Mouse (Mus musculus) stomach, postnatal 0 days (tissue): ENCODE measurements around the gene Tbl1x. TPM values are rescaled to one million over a fixed set of nuclear protein-coding genes. Genes with fewer than 3 reads are reported as not detected.
"Not testable (repeated sequence)": the region's sequence is repeated elsewhere in the genome, so short reads cannot be mapped to it uniquely, and the experiment has no call there.

Experiments
- ATAC-seq: fragments of 200-750 bp; cut with Nextera tagmentation; 2 replicates; pipeline ENCODE4 v1.8.0; 2017; ENCODE audit not compliant: low FRiP score, low TSS enrichment
- DNase-seq: peaks from one replicate; pipeline ENCODE4 v3.0.0-alpha.2; 2016; ENCODE audit warnings: low spot score
- H3K27ac ChIP-seq: fragments of 300-500 bp; sonication (generic); replicated peaks from 2 replicates; pipeline ENCODE4 v1.5.1; 2014; ENCODE audit warnings: mild to moderate bottlenecking, control low read depth
- H3K27me3 ChIP-seq: fragments of 300-500 bp; sonication (generic); 2 replicates; pipeline ENCODE4 v1.6.1; 2014; ENCODE audit warnings: low read length; ENCODE audit not compliant: control insufficient read depth, insufficient read depth
- H3K36me3 ChIP-seq: fragments of 300-500 bp; sonication (generic); 2 replicates; pipeline ENCODE4 v1.6.1; 2014; ENCODE audit warnings: low read length, mixed read lengths; ENCODE audit not compliant: control insufficient read depth, insufficient read depth
- H3K4me1 ChIP-seq: fragments of 300-500 bp; sonication (generic); replicated peaks from 2 replicates; pipeline ENCODE4 v1.6.1; 2014; ENCODE audit warnings: antibody characterized with exemption; ENCODE audit not compliant: control insufficient read depth, insufficient read depth
- H3K4me2 ChIP-seq: fragments of 300-500 bp; sonication (generic); replicated peaks from 2 replicates; pipeline ENCODE4 v1.6.1; 2014; ENCODE audit warnings: low read depth, mild to moderate bottlenecking, control low read depth, moderate library complexity
- H3K4me3 ChIP-seq: fragments of 300-500 bp; sonication (generic); 2 replicates; pipeline ENCODE4 v1.5.1; 2014; ENCODE audit warnings: low read depth, low read length, control low read depth
- H3K9ac ChIP-seq: fragments of 300-500 bp; sonication (generic); 2 replicates; pipeline ENCODE4 v1.6.1; 2014; ENCODE audit warnings: mild to moderate bottlenecking, low read length, control low read depth, mixed read lengths
- H3K9me3 ChIP-seq: fragments of 300-500 bp; sonication (generic); 2 replicates; pipeline ENCODE4 v1.6.1; 2016; ENCODE audit warnings: low read length; ENCODE audit not compliant: control insufficient read depth
- CTCF ChIP-seq: IDR thresholded peaks from 2 replicates; pipeline ENCODE4 v1.5.1; 2016; ENCODE audit warnings: antibody characterized with exemption, low read depth, mild to moderate bottlenecking, moderate library complexity
- EP300 ChIP-seq: optimal IDR thresholded peaks from 2 replicates; pipeline ENCODE3; 2016; ENCODE audit warnings: antibody characterized with exemption
- WGBS: fragments of 180-500 bp; shearing (Covaris S2); extraction: QIAGEN DNeasy Blood & Tissue Kit; methylation state at CpG from one replicate; pipeline ENCODE4 v1.1.7; 2014; 5-methylcytosine and 5-hydroxymethylcytosine counted together
- polyA plus RNA-seq: library from polyadenylated mRNA; unstranded; fragments of >200 nt; fragmentation: Nextera tagmentation; extraction: Ambion mirVana; gene quantifications from 2 replicates; pipeline ENCODE4 v1.2.1, GENCODE M21; 2015

Gene Tbl1x
- polyA plus RNA-seq, 1 experiment from 2014 or later, result 25.7 TPM

- 100% methylated on average over 2 of the region's 5 CpGs for WGBS
- ATAC-seq (no peak), DNase-seq (no peak)
Measured at GRCm38 (mm10) chrX:77530997-77531396, 20.2 kb downstream of the Tbl1x start.

GRCm38 (mm10) chrX:77533922-77534321, 23.1 kb downstream of the Tbl1x start:
- ATAC-seq, result no peak
- Histone ChIP-seq H3K27me3 (no peaks in the 10 kb centered on the region), H3K4me2 (no peak overlapping the region), H3K36me3 (no peaks in the 10 kb centered on the region), H3K4me3 (no peak overlapping the region), H3K9ac (no peak overlapping the region), H3K9me3 (no peaks in the 10 kb centered on the region), H3K4me1 (no peaks in the 10 kb centered on the region), H3K27ac (no peak overlapping the region)
- 48% methylated on average over 2 of the region's 2 CpGs for WGBS
- DNase-seq, result no peak
- TF ChIP-seq EP300 (no peak), CTCF (no peak)

More at GRCm38 (mm10) chrX:77530997-77531396, 20.2 kb downstream of the Tbl1x start:
- no peaks in the 10 kb centered on the region for H3K4me1 ChIP-seq
- TF ChIP-seq EP300 (no peak), CTCF (no peak)
- no peak overlapping the region for H3K9ac ChIP-seq
- H3K27me3 ChIP-seq, result no peaks in the 10 kb centered on the region
- H3K4me2 ChIP-seq, result no peak overlapping the region
- no peak overlapping the region for H3K27ac ChIP-seq
- no peak overlapping the region for H3K4me3 ChIP-seq
- H3K9me3 ChIP-seq, result no peaks in the 10 kb centered on the region
- H3K36me3 ChIP-seq, result no peaks in the 10 kb centered on the region

GRCm38 (mm10) chrX:77539770-77540169, 29.0 kb downstream of the Tbl1x start:
- H3K4me1 ChIP-seq, H3K27me3 ChIP-seq, H3K4me2 ChIP-seq, H3K36me3 ChIP-seq, H3K9ac ChIP-seq, H3K4me3 ChIP-seq, H3K9me3 ChIP-seq, H3K27ac ChIP-seq, ATAC-seq, DNase-seq: not testable (repeated sequence)
- 88% methylated on average over 4 of the region's 4 CpGs for WGBS

DNA sequence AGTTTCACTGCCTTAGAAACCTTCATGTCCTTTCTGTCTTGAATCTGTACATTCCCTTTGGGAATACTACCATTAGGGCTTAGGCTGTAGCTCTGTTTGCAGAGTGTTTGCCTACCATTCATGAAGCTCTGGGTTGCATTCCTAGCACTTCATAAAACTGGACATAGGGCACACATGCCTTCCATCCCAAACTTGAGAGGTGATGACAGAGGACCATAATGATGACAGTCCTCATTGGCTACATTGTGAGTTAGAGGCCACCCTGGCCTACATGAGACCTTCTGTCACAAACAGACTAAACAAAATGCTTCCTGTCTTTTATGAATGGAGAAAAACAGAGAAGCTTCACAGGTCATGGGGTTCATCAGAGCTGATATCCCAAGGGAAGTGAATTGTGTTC, 33.2 kb downstream of the Tbl1x start:
- ATAC-seq, result no peak

GRCm38 (mm10) chrX:77544550-77544949, 33.7 kb downstream of the Tbl1x start:
- H3K9ac ChIP-seq, result no peak overlapping the region
- no peaks in the 10 kb centered on the region for H3K9me3 ChIP-seq
- H3K4me2 ChIP-seq, result no peak overlapping the region
- no peak overlapping the region for H3K27ac ChIP-seq
- no peaks in the 10 kb centered on the region for H3K4me1 ChIP-seq
- 63% methylated on average over 4 of the region's 4 CpGs for WGBS
- ATAC-seq (no peak), DNase-seq (no peak)
- H3K4me3 ChIP-seq, result no peak overlapping the region
- no peaks in the 10 kb centered on the region for H3K27me3 ChIP-seq
- no peak for TF ChIP-seq EP300
- TF ChIP-seq CTCF, result no peak
- no peaks in the 10 kb centered on the region for H3K36me3 ChIP-seq

More for the DNA sequence above, 33.2 kb downstream of the Tbl1x start:
- Histone ChIP-seq H3K27ac (no peak overlapping the region), H3K36me3 (no peaks in the 10 kb centered on the region), H3K4me1 (no peaks in the 10 kb centered on the region), H3K4me3 (no peak overlapping the region), H3K4me2 (no peak overlapping the region), H3K27me3 (no peaks in the 10 kb centered on the region), H3K9me3 (no peaks in the 10 kb centered on the region), H3K9ac (no peak overlapping the region)
- no peak for TF ChIP-seq CTCF
- no peak for TF ChIP-seq EP300
- no peak for DNase-seq

DNA sequence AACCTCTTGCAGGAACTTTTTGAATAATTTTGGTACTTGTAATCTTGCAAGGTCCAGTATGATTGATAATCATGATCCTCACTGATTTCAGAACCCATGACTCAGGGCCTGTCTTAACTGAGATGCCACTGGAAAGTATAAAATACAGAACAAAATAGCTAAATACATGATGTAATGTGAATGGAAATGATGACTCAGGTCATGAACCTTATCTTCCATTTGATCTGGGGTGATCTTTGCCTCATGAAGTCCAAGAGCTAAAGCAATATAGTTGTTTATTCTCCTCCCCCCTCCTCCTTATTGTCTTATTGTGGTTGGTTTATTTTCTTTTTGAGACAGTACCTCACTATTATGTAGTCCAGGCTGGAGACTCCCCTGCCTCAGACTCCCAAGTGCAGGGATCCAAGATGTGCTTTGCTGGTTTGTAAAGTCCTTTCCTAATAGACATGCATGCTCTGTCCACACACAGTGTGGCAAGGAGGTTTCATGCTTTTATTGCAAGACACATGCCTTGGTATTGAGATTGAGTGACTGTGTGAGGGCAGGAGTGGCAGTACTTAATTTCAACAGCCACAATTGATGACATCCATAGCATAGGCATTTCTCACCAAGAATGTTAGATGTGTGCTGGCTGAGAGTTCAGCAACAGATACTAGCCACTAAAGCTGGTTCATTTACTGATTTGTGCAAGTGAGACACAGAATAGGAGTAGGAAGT, 34.7 kb downstream of the Tbl1x start:
- Histone ChIP-seq H3K9me3 (no peaks in the 10 kb centered on the region), H3K27me3 (no peaks in the 10 kb centered on the region), H3K4me3 (no peak overlapping the region), H3K27ac (no peak overlapping the region), H3K9ac (no peak overlapping the region), H3K4me2 (no peak overlapping the region), H3K4me1 (no peaks in the 10 kb centered on the region), H3K36me3 (no peaks in the 10 kb centered on the region)
- DNase-seq (no peak), ATAC-seq (no peak)
- TF ChIP-seq CTCF (no peak), EP300 (no peak)
